Mouse (Mus musculus) small intestine, adult 2 months (tissue): ENCODE measurements around the gene Polr3a.

ENCODE experiments used
- CTCF ChIP-seq: fragments of 200-500 bp; IDR thresholded peaks from 2 replicates; pipeline ENCODE4 v1.5.1; 2012; ENCODE audit warnings: low read depth, mild to moderate bottlenecking, control low read depth, inconsistent platforms, low read length, moderate library complexity, mixed read lengths; ENCODE audit not compliant: insufficient replicate concordance, insufficient read length; ENCODE audit errors: extremely low read depth
- POLR2A ChIP-seq: fragments of 200-500 bp; IDR thresholded peaks from 2 replicates; pipeline ENCODE4 v1.6.1; 2012; ENCODE audit warnings: low read depth, mild to moderate bottlenecking, control low read depth, inconsistent platforms, low read length, moderate library complexity

GRCm38 (mm10) chr14:24525677-24526415, 39.0 kb upstream of the Polr3a start:
- TF ChIP-seq CTCF: no peak
- TF ChIP-seq POLR2A: no peak
